Mouse (Mus musculus) CH12.LX (cell line): ENCODE data around the gene Hist1h2be.

Source experiments
- CTCF ChIP-seq, 2 experiments: IDR thresholded peaks in 1 of 2; conservative IDR thresholded peaks in 1 of 2; 2 replicates each; pipeline ENCODE4 v1.5.1; 2011 to 2012; ENCODE audit warnings: low read depth in 2 of 2, low read length in 2 of 2, improper control_type of control experiment in 1 of 2, inconsistent platforms in 1 of 2, mild to moderate bottlenecking in 1 of 2, moderate library complexity in 1 of 2
- EP300 ChIP-seq: IDR thresholded peaks from 2 replicates; pipeline ENCODE4 v1.6.1; 2011; ENCODE audit warnings: low read length, improper control_type of control experiment
- ETS1 ChIP-seq: conservative IDR thresholded peaks from 2 replicates; pipeline ENCODE4 v1.6.1; 2012; ENCODE audit warnings: low read depth, mild to moderate bottlenecking, inconsistent platforms, low read length, improper control_type of control experiment, moderate library complexity
- HCFC1 ChIP-seq: IDR thresholded peaks from 2 replicates; pipeline ENCODE4 v1.6.1; 2012; ENCODE audit warnings: low read depth, mild to moderate bottlenecking, inconsistent platforms, low read length, improper control_type of control experiment
- MYC ChIP-seq: IDR thresholded peaks from 2 replicates; pipeline ENCODE4 v1.6.1; 2011; ENCODE audit warnings: low read depth, mild to moderate bottlenecking, improper control_type of control experiment, low read length
- POLR2A ChIP-seq: IDR thresholded peaks from 2 replicates; pipeline ENCODE4 v1.6.1; 2011; ENCODE audit warnings: low read depth, mild to moderate bottlenecking, improper control_type of control experiment, low read length
- UBTF ChIP-seq: IDR thresholded peaks from 2 replicates; pipeline ENCODE4 v1.6.1; 2012; ENCODE audit warnings: low read depth, mild to moderate bottlenecking, inconsistent platforms, low read length, improper control_type of control experiment, moderate library complexity
- ZNF384 ChIP-seq: IDR thresholded peaks from 2 replicates; pipeline ENCODE4 v1.6.1; 2012; ENCODE audit warnings: low read depth, low read length, improper control_type of control experiment, inconsistent platforms

- TF ChIP-seq ETS1 (no peak), EP300 (no peak), POLR2A (peak; percentile 75), MYC (peak; percentile 27; the same call in 1 of the 2 replicates), HCFC1 (no peak; the same call in 1 of the 2 replicates), CTCF (conservative IDR thresholded peaks at IDR 0.05 in 1 of 2, IDR thresholded peaks at IDR 0.05 in 1 of 2; ENCODE audit: low read depth in 2 of 2, low read length in 2 of 2) (no peak), UBTF (no peak), ZNF384 (no peak)
These were observed 44.5 kb downstream of the Hist1h2be start for GRCm38 (mm10) chr13:23576351-23576881.
